Mouse (Mus musculus) lung, adult 2 months (tissue): Measurements from ENCODE around the gene Limk1.

ENCODE experiments used
- CTCF ChIP-seq: fragments of 200-500 bp; IDR thresholded peaks from 2 replicates; pipeline ENCODE4 v1.5.1; 2011; ENCODE audit warnings: mild to moderate bottlenecking, low read length, control low read depth; ENCODE audit not compliant: insufficient read depth
- POLR2A ChIP-seq: fragments of 200-500 bp; IDR thresholded peaks from 2 replicates; pipeline ENCODE4 v1.6.1; 2011; ENCODE audit warnings: low read depth, mild to moderate bottlenecking, control low read depth, low read length, borderline replicate concordance; ENCODE audit errors: extremely low read depth

- TF ChIP-seq POLR2A: no peak
- TF ChIP-seq CTCF: no peak
Observed at GRCm38 (mm10) chr5:134711076-134711475, 22.7 kb upstream of the Limk1 start.
